Mouse (Mus musculus): ENCODE results near the gene Gm13693. TPM values are rescaled to one million over a fixed set of nuclear protein-coding genes. Genes with fewer than 3 reads are reported as not detected.
"Not testable (repeated sequence)": the region's sequence is repeated elsewhere in the genome, so short reads cannot be mapped to it uniquely, and the experiment has no call there.

Gm13693 gene
- polyA plus RNA-seq, 1 experiment from 2014 or later, result not detected

GRCm38 (mm10) chr2:83984443-83984842, 23.1 kb downstream of the Gm13693 start, which contains the start of gene Gm13697:
Gm13697 (plus strand) TSS chr2:83984743.
- not testable (repeated sequence) for DNase-seq (ENCODE audit: low spot score); H3K9ac ChIP-seq; H3K27me3 ChIP-seq (ENCODE audit: control insufficient read depth, insufficient read depth, low read length); H3K9me3 ChIP-seq (ENCODE audit: control insufficient read depth, low read length); ATAC-seq (ENCODE audit: low FRiP score); H3K27ac ChIP-seq; H3K36me3 ChIP-seq (replicated peaks; ENCODE audit: control insufficient read depth, insufficient read depth); H3K4me3 ChIP-seq (replicated peaks; ENCODE audit: low read length); H3K4me1 ChIP-seq (replicated peaks; ENCODE audit: control insufficient read depth, insufficient read depth, low read length); H3K4me2 ChIP-seq (replicated peaks)
- WGBS, result no CpG with 5 or more reads among the region's 6 CpGs

GRCm38 (mm10) chr2:83990253-83990652, 28.9 kb downstream of the Gm13693 start, which contains the start of gene Gm13691:
Gm13691 (plus strand) TSS chr2:83990553.
- ATAC-seq (ENCODE audit: low FRiP score); H3K36me3 ChIP-seq (replicated peaks; ENCODE audit: control insufficient read depth, insufficient read depth): not testable (repeated sequence)

GRCm38 (mm10) chr2:83993639-83994255, 32.4 kb downstream of the Gm13693 start:
- H3K27ac ChIP-seq; H3K9ac ChIP-seq; ATAC-seq (ENCODE audit: low FRiP score); H3K36me3 ChIP-seq (replicated peaks; ENCODE audit: control insufficient read depth, insufficient read depth); H3K4me2 ChIP-seq (replicated peaks); H3K4me1 ChIP-seq (replicated peaks; ENCODE audit: control insufficient read depth, insufficient read depth, low read length); H3K27me3 ChIP-seq (ENCODE audit: control insufficient read depth, insufficient read depth, low read length); H3K4me3 ChIP-seq (replicated peaks; ENCODE audit: low read length); H3K9me3 ChIP-seq (ENCODE audit: control insufficient read depth, low read length): not testable (repeated sequence)
- WGBS, result 65% methylated on average over 7 of the region's 9 CpGs
- DNase-seq (ENCODE audit: low spot score), result peak; percentile 22

More at GRCm38 (mm10) chr2:83990253-83990652, 28.9 kb downstream of the Gm13693 start, which contains the start of gene Gm13691:
- not testable (repeated sequence) for H3K9ac ChIP-seq; H3K4me1 ChIP-seq (replicated peaks; ENCODE audit: control insufficient read depth, insufficient read depth, low read length); DNase-seq (ENCODE audit: low spot score); H3K27me3 ChIP-seq (ENCODE audit: control insufficient read depth, insufficient read depth, low read length); H3K4me2 ChIP-seq (replicated peaks); H3K4me3 ChIP-seq (replicated peaks; ENCODE audit: low read length); H3K9me3 ChIP-seq (ENCODE audit: control insufficient read depth, low read length); H3K27ac ChIP-seq
- no CpG with 5 or more reads among the region's 6 CpGs for WGBS

- H3K4me2 ChIP-seq (replicated peaks); DNase-seq (ENCODE audit: low spot score): not testable (repeated sequence)
Measured at GRCm38 (mm10) chr2:83994526-83994925, 33.2 kb downstream of the Gm13693 start.

GRCm38 (mm10) chr2:84008913-84009312, 47.6 kb downstream of the Gm13693 start:
- no peak overlapping the region for H3K27ac ChIP-seq
- no peak overlapping the region for H3K4me3 ChIP-seq (replicated peaks; ENCODE audit: low read length)
- no peaks in the 10 kb centered on the region for H3K4me1 ChIP-seq (replicated peaks; ENCODE audit: control insufficient read depth, insufficient read depth, low read length)
- 65% methylated on average over 1 of the region's 1 CpGs for WGBS
- H3K9me3 ChIP-seq (ENCODE audit: control insufficient read depth, low read length), result no peaks in the 10 kb centered on the region
- H3K36me3 ChIP-seq (replicated peaks; ENCODE audit: control insufficient read depth, insufficient read depth), result no peaks in the 10 kb centered on the region
- H3K4me2 ChIP-seq (replicated peaks), result no peak overlapping the region
- no peaks in the 10 kb centered on the region for H3K27me3 ChIP-seq (ENCODE audit: control insufficient read depth, insufficient read depth, low read length)
- DNase-seq (ENCODE audit: low spot score) (peak; percentile 24), ATAC-seq (ENCODE audit: low FRiP score) (no peak)
- no peak overlapping the region for H3K9ac ChIP-seq

More at GRCm38 (mm10) chr2:83994526-83994925, 33.2 kb downstream of the Gm13693 start:
- not testable (repeated sequence) for H3K27me3 ChIP-seq (ENCODE audit: control insufficient read depth, insufficient read depth, low read length); H3K9me3 ChIP-seq (ENCODE audit: control insufficient read depth, low read length); H3K27ac ChIP-seq; H3K9ac ChIP-seq; H3K4me3 ChIP-seq (replicated peaks; ENCODE audit: low read length); H3K4me1 ChIP-seq (replicated peaks; ENCODE audit: control insufficient read depth, insufficient read depth, low read length); H3K36me3 ChIP-seq (replicated peaks; ENCODE audit: control insufficient read depth, insufficient read depth); ATAC-seq (ENCODE audit: low FRiP score)
- WGBS, result no CpG with 5 or more reads among the region's 3 CpGs

- Histone ChIP-seq H3K9me3 (ENCODE audit: control insufficient read depth, low read length) (no peaks in the 10 kb centered on the region), H3K4me1 (replicated peaks; ENCODE audit: control insufficient read depth, insufficient read depth, low read length) (no peaks in the 10 kb centered on the region), H3K27ac (no peak overlapping the region), H3K27me3 (ENCODE audit: control insufficient read depth, insufficient read depth, low read length) (no peaks in the 10 kb centered on the region), H3K9ac (no peak overlapping the region), H3K36me3 (replicated peaks; ENCODE audit: control insufficient read depth, insufficient read depth) (no peaks in the 10 kb centered on the region), H3K4me3 (replicated peaks; ENCODE audit: low read length) (no peak overlapping the region), H3K4me2 (replicated peaks) (no peak overlapping the region)
- 79% methylated on average over 3 of the region's 3 CpGs for WGBS
- ATAC-seq (ENCODE audit: low FRiP score) (no peak), DNase-seq (ENCODE audit: low spot score) (no peak)
Measured at GRCm38 (mm10) chr2:84009818-84010217, 48.5 kb downstream of the Gm13693 start.

Other genes starting within 250 kb of the Gm13693 start
- gene Itgav, start 237.1 kb upstream of the Gm13693 start, polyA plus RNA-seq (2014; fragmentation: Nextera tagmentation; extraction: Ambion mirVana), result 35.3 and 36.7 TPM in 2 replicates
- gene Fam171b, start 148.9 kb upstream of the Gm13693 start, polyA plus RNA-seq (2014; fragmentation: Nextera tagmentation; extraction: Ambion mirVana), result 85.7 and 98.4 TPM in 2 replicates
- not detected in 2 replicates for gene Zswim2, start 20.3 kb upstream of the Gm13693 start, polyA plus RNA-seq (2014; fragmentation: Nextera tagmentation; extraction: Ambion mirVana)
- gene Gm13698, start 5.8 kb upstream of the Gm13693 start, polyA plus RNA-seq (2014; fragmentation: Nextera tagmentation; extraction: Ambion mirVana), result not detected in 2 replicates
- gene Gm13695, start 5.8 kb downstream of the Gm13693 start, polyA plus RNA-seq (2014; fragmentation: Nextera tagmentation; extraction: Ambion mirVana), result not detected in 2 replicates
- not detected in 2 replicates for gene Gm13696, start 11.6 kb downstream of the Gm13693 start, polyA plus RNA-seq (2014; fragmentation: Nextera tagmentation; extraction: Ambion mirVana)
- gene Gm13694, start 17.4 kb downstream of the Gm13693 start, polyA plus RNA-seq (2014; fragmentation: Nextera tagmentation; extraction: Ambion mirVana), result not detected in 2 replicates
- not detected in 2 replicates for gene Gm13697, start 23.2 kb downstream of the Gm13693 start, polyA plus RNA-seq (2014; fragmentation: Nextera tagmentation; extraction: Ambion mirVana)
- not detected in 2 replicates for gene Gm13691, start 29.1 kb downstream of the Gm13693 start, polyA plus RNA-seq (2014; fragmentation: Nextera tagmentation; extraction: Ambion mirVana)